Mouse (Mus musculus) cerebellum, adult 8-10 months (tissue): ENCODE data around the gene Limch1.
A peak's percentile ranks its signal among the peaks of the same experiment; 100 is the strongest.

Source experiments
- DNase-seq: peaks from one replicate; pipeline ENCODE4 v3.0.0; 2022

Gene Limch1

DNA sequence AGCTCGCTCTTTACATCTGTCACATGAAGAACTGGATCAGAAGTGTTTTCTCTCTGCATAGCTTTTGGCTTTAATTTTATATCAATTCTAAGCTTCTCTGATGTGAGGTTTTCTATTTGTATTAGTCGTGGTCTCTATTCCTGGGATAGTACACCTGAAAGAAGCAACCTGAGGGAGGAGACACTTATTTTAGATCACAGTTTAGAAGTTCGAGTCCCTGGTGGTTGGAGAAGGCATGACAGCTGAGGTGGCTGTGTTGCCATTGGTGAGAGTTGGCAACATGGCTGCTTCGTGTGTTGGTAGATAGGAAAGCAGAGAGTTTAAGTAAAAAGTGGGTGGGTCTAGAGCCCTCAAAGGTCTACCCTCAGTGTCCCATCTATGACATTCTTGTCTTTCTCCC is 91.3 kb downstream of the Limch1 start:
- no peak for DNase-seq

DNA sequence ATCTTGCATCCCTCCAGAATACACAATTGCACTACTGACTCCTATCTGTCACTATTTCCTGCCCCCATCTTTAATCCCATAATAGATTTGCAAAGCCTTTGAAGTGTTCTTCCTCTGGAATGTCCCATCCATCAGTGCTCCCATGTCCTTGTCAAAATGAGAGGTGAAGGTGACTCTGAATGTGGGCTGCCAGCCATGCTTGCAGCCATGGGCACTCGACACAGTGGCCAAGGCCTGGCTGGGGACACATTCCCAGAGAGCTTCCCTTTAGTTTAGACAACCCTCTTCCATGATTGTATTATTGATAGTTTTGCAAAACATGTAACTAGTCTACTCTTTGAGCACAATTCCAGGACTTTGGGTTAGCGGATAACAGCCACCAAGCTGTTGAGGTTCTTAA is 96.3 kb downstream of the Limch1 start:
- no peak for DNase-seq

DNA sequence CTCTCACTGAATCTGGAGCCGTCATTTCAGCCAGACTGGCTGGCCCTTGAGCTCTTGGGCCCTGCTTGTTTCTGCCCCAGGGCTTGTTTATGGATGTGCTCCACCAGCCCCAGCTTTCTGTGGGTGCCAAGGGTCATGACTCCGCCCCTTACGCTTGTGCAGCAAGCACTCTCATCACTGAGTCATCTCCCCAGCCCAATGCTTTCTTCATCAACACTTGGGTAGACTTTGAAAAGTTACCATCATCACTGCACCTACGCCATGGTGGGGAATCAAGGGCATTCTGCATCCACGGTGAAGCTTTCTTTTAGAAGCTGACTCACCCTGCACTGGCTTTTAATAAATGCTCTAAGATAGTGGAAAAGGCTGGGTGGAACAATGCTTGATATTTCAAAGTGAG is 97.1 kb downstream of the Limch1 start:
- DNase-seq, result no peak

DNA sequence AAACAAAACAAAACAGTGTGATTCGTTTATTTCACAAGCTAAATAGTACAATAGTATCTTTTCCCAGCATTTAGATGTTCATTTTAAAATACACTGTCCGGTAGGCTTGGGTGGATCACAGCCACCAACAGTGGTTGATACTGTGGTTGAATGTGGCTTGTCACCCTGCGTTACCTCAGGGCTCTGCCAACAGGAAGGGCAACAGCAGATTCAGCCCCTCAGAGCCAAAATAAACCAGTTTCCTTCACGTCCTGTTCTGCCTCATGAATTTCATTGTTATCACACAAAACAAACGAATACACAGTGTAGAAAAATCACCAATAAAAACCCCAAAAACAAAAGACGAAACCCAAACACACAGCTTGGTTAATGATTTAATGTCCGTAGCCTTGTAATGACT is 102.5 kb downstream of the Limch1 start:
- no peak for DNase-seq

DNA sequence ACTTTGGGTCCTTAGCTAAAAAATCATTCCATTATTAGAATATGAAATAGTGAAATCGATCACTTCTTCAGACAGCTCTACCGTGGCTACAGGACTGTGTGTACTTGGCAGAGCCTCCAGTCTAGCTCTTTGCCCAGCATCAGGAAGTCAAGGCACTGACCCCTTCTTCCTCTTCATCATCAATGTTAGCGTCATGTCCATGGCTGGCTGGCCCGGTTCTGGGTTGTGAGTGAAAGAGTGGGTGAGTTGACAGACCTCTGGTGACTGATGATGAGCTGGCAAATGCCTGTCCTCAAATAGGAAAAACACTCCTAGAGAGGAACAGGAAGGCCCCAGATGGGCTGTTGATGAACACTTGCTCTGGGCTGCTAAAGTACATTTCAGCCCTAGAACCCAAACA is 103.5 kb downstream of the Limch1 start:
- no peak for DNase-seq

DNA sequence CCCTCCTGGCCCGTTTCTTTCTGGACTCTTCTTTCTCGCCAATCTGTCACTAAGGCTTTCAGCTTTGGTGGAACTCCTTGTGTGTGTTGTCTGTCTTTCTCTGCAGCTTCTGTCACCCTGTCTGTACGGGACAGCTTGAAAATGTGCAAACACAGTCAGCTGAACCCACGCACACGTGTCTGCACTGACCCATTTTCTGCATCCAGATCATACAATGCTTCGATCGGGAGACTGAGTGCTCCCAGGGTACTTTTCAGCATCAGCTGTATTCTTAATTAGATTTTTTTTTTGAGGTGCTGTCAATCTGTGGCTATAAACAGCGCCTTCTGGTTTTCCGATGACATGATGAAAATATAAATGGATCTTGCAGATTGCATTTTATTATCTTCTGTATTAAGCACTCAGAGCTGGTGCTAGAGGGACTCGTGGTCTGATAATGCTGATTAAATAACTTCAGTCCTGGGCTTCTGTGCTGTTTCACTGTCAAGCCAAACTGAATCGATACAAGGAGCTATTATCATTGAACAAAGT is 105.2 kb downstream of the Limch1 start:
- DNase-seq, result no peak

DNA sequence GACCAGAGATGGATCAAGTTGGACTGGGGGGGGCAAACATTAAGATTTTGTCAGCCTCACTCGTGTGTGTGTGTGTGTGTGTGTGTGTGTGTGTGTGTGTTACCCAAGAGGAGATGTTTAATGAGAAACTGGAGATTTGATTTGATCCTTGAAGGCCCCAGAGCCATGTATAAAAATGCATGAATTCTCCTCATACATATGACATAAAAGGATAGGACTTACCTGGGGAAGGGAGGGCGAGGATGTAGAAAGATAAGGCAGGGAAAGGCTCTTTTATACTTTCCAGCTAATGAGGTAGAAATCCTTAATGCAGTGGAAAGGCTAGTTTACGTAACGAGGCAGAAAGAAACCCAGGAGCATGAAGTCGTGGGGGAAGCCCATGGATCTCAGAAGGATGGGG is 106.1 kb downstream of the Limch1 start:
- no peak for DNase-seq

DNA sequence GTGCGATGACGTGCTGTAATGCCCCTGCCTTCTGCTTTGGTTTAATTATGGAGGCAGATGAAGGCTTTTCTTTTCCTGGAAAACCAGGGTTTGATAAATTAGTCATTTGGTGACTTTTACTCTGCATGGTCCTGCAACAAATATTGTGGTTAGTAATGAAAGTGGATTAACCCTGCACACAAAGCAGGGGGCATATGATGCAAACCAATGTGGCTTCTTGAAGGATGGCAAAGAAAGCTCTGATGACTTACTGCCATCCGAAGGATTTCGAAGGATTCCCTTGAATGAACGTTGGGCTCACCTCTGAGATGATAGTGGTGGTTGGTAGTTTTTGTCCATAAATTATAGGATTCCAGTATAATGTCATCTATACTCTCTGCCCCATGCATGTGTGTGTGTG is 108.6 kb downstream of the Limch1 start:
- DNase-seq, result no peak

DNA sequence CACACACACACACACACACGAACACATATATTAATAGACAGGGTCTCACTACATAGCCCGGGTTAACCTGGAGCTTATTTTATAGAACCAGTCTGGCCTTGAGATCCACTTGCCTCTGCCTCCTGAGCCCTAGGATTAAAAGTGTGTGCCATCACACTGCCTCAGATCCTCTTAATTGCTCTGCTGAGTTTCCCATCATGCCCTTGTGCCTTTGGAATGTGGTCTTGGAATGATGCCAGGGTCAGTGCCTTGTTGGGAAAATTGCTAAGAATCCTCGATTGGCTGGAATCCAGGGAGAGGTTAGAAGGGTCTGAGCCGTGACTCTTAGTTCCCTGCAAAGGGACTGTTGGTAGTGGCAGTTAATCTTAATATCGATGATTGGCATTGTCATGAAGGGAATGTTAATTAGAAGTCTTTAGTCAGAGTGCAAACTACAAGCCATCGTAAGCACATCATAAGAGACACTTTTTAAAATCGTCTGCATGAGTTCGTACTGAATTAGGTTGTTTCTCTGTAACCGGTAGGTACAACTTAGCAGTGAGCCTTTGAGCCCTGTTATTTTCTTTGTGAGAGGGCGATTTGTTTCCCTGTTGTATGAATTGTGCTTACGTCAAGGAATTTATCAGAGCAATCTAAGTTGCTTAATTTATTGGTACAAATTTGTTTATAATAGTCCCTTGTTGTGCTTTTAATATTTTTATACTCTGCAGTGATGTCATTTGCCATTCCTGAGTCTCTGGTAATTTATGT is 109.9 kb downstream of the Limch1 start:
- DNase-seq, result no peak

DNA sequence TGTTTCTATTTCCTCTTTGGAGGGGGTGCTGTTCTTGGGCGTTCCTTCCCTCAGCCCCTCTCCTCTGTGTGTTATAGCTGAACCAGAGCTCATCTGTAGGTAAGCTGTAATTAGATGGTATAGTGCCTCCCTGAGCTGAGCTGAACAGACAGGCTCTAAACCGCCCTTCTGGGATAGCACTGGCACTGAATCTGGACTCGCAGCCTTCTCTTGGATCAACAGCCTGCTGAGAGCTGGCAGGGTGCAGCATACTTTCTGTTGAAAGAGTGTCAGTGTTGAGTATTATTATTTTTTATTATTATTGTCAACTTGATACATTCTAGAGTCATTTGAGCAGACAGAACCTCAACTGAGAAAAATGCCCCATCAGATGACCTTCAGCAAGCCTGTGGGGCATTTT is 113.9 kb downstream of the Limch1 start:
- DNase-seq, result no peak

DNA sequence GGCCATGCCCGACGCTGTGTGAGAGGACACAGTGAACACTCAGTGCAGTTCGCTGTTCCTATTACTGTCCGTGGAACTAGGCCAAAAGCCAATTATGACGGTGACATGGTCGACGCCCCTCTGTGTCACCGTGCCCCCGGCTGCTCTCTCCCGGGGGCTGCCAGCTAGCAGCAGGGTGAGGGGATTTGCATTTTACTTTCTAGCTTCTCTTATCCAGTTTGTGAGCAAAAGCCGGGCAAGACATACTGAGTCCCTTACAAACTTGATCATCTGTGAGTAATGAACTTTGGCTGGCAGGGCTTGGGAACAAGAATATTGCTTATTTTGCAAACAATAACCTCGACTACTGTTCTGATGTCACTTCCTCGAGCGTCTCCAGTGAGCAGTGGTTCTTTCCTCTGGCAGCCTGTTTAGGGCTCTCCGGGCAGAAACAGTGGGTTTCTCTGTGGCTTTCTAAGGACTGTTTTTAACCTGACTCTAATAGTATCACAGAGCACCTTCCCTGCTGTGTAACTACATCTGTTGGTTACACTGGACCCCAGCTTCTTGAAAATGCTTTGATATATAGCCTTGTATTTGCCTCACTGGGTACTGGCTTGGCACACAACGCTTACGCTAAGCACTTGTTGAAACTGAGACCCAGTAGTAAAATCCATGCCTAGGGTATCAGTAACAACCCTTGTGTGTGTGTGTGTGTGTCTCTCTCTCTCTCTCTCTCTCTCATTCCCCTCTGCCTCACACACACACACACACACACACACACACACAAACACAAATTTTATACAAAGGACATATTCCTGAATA is 115.8 kb downstream of the Limch1 start:
- DNase-seq, result no peak

DNA sequence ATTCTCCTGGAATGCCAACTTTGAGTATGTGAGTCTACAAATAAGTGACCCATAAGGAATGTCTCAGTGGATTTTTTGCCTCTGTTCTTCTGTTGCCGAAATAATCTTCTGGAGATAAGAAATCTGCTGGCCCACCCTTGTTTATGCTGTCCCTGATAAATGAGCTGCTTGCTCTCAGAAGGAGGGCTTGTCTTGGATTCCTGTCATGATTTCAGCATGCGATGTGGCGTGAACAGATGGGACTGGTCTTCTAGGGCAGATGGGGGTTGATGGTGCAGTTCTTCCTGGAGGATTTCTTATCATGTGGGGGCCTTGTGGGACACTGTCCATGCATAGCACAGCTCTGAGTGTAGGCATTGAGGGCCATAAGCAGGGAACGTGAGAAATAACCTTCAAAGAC is 116.5 kb downstream of the Limch1 start:
- DNase-seq, result peak; percentile 16

DNA sequence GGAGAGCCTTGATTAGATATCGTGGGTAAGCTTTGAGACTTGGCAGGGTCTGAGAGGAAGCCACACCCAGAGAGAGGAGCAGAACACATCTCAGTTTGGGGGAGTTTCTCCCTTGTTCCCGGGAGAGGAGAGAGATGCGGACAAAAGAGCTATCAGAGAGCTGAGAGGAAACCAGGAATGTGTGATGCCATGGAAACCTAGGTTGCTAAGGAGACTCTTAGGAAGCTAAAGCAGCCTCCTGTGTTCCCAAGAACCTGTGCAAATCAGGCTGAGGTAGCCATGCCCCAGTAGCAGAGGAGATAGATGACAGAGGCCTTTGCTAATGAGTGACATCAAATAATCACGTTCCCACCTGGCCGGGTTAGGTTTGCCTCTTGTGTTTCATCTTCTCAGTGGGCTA is 119.6 kb downstream of the Limch1 start:
- no peak for DNase-seq

DNA sequence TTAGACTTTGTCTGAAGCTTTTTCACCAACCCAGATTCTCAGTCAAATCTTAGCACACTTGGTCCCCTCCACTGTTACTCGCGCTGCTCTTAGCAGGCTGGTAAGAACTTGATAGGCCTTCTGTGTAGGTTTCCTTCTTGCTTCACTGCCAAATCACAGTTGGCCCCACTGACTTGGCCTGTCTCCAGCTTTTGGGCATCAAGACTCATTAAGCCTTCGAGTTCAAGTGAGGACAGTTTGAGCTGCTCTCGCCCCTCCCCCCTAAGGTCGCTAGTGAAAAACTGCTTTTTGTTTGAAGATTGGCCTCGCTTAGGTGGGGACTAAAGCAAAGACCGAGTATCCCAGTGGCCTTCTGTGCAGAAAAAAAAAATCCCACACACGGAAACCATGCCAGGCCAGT is 120.4 kb downstream of the Limch1 start:
- DNase-seq, result peak; percentile 36

DNA sequence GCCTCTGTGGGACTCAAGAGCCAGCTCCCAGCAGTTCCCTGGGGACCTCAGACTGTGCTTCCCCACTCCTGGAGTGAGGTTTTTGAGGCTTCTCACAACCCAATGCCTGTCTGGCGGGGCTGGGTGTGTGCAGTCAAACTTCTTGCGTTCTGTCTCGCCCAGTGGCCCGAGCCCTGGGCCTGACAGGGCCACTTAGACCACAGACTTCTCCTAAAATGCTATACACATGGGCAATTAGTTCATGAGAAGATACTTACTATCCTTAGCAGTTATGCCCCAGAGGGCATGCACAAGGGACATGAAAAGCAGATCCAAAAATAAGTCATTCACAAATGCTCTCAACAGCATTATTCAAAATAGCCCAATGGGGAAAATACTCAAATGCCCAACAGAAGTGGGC is 123.9 kb downstream of the Limch1 start:
- no peak for DNase-seq

DNA sequence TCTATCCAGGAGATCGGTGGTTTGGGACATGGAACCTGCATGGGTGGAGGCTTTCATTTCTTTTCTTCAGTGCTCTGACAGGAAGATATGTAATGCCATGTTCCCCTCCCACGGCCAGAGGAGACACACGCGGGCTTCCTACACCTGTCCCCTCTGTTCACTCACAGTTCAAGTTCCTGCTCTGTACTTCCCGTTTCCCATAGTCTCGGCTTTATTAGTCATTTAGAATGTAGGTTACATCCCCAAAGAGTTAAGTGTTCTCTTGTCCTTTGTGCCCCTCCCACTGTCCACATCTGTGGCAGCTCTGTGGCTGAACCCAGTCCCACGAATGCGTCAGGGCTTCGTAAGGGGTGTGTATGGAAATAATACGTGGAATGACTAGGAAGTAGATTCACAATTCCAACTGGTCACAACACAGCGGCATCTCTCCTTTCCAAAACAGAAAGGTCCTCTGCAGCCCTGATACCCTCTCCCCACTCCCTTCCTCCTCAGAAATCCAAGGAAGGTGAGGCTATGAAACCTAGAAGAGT is 126.0 kb downstream of the Limch1 start:
- no peak for DNase-seq

DNA sequence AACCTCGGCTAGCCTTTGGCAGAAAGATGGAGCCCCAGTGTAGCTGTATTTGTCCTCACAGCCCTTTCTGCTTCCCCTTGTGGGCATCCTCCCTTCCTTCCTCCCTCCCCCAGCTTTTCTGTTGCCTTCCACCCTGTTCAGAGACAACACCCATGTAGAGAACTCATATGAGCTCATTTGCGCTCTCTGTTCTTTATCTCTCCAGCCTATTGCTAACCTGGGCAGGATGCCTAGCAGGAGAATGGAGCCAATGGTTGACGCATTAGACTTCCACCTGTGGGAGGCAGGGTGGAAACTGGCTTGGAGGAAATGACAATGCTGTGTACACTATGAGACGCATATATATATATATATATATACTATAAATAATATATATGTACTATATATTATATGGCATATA is 126.4 kb downstream of the Limch1 start:
- DNase-seq, result peak; percentile 23

DNA sequence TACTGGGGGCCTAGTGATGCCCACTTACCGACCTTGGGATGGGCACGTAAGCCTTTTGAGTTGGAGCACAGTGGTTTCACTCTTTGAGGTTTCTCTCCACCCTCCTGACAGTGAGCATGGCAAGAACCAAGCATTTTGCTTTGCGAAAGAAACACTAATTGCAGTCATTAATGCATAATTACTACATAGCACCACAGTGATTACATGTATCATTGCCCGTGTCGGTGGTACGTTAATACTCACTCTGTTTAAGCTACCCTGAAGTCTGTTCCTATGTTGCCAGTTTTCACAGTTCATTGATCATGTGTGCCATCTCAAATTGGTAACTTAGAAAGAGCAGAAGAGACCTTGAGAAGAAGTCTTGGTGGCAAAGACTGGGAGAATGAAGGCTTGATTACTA is 127.1 kb downstream of the Limch1 start:
- no peak for DNase-seq

DNA sequence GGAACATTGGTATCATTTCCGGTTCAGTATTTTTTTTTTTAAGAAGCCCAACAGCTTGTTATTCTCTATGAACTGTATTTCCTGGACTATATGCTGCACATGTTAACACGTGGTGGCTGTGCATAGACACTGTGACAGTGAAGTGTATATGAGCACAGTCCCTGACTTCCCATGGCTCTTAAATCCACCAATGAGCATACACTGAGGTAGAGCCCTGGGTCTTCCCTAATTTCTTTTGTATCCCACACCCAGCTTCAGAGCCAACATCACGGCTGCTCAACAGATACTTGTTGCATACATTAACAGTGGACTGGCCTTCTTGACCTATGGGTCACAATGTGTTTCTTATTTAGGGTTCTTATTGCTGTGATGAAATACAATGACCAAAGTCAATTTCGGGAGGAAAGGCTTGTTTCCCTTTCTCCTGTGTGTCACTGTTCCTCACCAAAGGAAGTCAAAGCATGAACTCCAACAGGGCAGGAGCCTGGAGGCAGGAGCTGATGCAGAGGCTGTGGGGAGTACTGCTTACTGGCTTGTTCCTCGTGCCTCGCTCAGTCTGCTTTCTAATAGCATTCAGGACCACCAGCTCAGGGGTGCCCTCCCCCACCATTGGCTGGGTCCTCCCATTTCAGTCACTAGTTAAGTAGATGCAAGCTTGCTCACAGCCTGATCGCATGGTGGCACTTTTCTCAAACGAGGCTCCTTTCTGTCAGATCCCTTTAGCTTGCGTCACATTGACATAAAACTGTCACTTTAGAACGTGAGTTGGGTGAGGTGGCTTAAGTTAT is 130.6 kb downstream of the Limch1 start:
- DNase-seq, result no peak

DNA sequence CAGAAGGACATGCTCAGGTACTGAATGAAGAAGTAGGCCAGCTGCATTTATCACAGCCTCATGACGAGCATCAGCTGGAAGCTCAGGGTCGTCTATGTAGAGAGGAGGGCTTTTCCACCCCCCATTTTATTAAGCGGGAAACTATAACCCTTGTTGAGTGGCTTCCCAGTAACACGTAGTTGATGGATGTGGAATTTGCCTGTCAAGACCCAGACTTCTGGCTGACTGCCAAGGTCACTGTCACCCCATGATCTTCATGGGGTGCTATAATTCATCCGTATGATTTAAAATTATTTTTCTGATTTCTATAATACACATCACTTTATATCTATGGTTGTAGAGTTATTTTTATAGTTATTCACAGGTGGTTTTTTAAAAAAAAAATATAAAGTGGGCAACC is 131.4 kb downstream of the Limch1 start:
- DNase-seq, result no peak

DNA sequence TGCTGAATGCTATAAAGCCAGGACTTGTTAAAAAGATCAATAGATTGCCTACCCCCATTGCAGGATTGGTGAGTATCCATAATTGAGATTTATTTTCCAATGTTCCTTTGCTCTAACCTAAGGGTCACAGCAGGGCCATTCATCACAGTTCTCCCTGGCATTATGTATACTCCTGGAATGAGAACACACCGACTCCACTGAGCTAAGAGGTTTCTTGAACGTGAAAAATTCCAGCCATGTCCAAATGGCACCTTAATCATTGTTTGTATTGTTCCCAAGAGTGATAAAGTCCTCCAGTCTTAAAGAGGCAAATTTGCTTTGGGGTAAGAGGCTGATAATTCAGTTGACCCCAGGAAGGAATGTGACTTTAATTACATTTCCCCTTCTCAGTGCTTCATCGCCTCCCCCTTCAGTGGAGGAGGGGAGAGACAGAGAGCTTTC is 136.3 kb downstream of the Limch1 start:
- DNase-seq, result no peak

DNA sequence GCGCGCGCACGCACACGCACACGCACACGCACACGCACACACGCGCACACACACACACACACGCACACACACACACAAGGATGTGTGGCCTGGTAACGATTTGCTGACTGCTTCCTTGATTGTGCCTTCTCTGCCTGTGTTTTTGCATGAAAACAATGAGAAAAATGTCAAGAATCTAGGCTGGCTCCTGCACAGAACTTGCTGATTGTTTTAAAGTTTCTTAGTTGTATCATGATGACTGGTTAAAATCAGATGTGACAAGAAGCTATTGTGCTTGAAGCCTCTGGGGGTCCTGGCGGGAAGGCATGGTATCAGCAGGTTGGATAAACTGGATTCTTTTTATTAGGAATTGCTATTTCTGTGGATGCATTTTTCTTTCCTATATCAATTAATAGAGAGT is 137.1 kb downstream of the Limch1 start:
- no peak for DNase-seq

DNA sequence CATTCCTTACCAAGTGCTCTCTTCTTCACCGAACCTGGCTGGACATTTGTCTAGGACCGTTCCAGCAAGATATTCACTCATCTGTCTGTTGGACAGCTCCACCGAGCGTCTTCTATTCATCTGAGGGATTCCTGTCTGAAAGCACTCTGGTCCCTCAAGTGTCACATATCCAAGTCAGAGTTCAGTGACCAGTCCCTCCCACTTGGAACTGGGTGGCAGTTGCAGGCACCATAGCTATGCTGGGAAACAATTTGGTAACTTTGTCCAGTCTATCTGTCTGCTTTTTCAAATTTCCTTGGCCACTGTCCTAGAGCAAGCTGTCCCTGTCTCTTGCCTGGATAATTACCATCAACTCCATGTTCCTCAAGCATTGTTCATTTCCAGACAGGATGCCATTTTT is 138.9 kb downstream of the Limch1 start:
- DNase-seq, result no peak
